Mouse (Mus musculus): ENCODE data around the gene Asb4.

DNA sequence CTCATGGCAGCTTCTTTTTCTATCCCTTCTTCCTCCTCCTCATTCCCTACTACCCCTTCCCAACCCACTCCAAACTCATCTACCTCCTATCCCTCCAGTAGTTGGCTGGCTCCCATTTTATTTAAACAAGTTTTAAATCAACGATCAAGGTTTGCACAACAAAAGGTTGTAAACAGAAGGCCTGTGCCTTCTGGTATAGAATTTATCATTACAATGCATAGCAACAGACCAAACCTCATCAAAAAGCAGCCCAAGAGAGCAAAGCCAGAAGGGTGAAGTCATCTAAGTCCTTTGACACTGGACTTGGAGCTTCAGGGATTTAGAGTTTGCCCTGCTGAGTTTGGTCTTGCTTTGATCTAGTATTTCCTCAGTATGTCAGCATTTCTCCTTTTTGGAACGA is 97.9 kb downstream of the Asb4 start:
- TF ChIP-seq POLR2A (IDR thresholded peaks at IDR 0.05; ENCODE audit: borderline replicate concordance, extremely low read depth, insufficient read depth, insufficient read length, poor library complexity, severe bottlenecking): no peak
- TF ChIP-seq CTCF (IDR thresholded peaks at IDR 0.05; ENCODE audit: borderline replicate concordance, extremely low read depth, insufficient read depth, insufficient read length): no peak
